Mouse (Mus musculus): ENCODE measurements around the gene Ndc80.

GRCm38 (mm10) chr17:71477481-71477880, 49.2 kb downstream of the Ndc80 start:
- no peak for TF ChIP-seq CTCF (conservative IDR thresholded peaks at IDR 0.05 in 1 of 2, IDR thresholded peaks at IDR 0.05 in 1 of 2; ENCODE audit: low read depth in 2 of 2, low read length in 2 of 2)
- no peak for TF ChIP-seq UBTF (IDR thresholded peaks at IDR 0.05; ENCODE audit: low read depth, low read length)
- TF ChIP-seq TBP (conservative IDR thresholded peaks at IDR 0.05; ENCODE audit: low read depth, low read length): no peak
- no peak for TF ChIP-seq CHD2 (IDR thresholded peaks at IDR 0.05; ENCODE audit: low read length)
- TF ChIP-seq NELFE (IDR thresholded peaks at IDR 0.05; ENCODE audit: low read depth, low read length): no peak
- no peak for TF ChIP-seq ZC3H11A (IDR thresholded peaks at IDR 0.05; ENCODE audit: low read depth, low read length)
- TF ChIP-seq ETS1 (conservative IDR thresholded peaks at IDR 0.05; ENCODE audit: low read depth, low read length): no peak
- no peak for TF ChIP-seq EP300 (IDR thresholded peaks at IDR 0.05; ENCODE audit: low read length)
- no peak for TF ChIP-seq E2F4 (IDR thresholded peaks at IDR 0.05; ENCODE audit: insufficient replicate concordance, low read depth, low read length)
- no peak for TF ChIP-seq MXI1 (IDR thresholded peaks at IDR 0.05; ENCODE audit: low read depth, low read length)
- TF ChIP-seq USF1 (IDR thresholded peaks at IDR 0.05; ENCODE audit: low read depth, low read length): no peak
- no peak for TF ChIP-seq ZKSCAN1 (IDR thresholded peaks at IDR 0.05; ENCODE audit: borderline replicate concordance, low read depth, low read length)
- TF ChIP-seq POLR2A (IDR thresholded peaks at IDR 0.05; ENCODE audit: low read depth, low read length): no peak
- no peak for TF ChIP-seq MYC (IDR thresholded peaks at IDR 0.05; ENCODE audit: low read depth, low read length)
